Mouse (Mus musculus) heart, adult 2 months (tissue): ENCODE measurements around the gene Sept9. TPM values are rescaled to one million over a fixed set of nuclear protein-coding genes. Genes with fewer than 3 reads are reported as not detected.
"Not testable (repeated sequence)": the region's sequence is repeated elsewhere in the genome, so short reads cannot be mapped to it uniquely, and the experiment has no call there.

ENCODE experiments used
- DNase-seq, 2 experiments: peaks; one replicate each; pipeline ENCODE4 v3.0.0; 2021
- H3K27ac ChIP-seq: fragments of 200-600 bp; 2 replicates; pipeline ENCODE4 v1.8.1; 2022
- H3K27me3 ChIP-seq: fragments of 200-500 bp; 2 replicates; pipeline ENCODE4 v1.6.1; 2012; ENCODE audit warnings: mild to moderate bottlenecking, low read length, inconsistent platforms, mixed read lengths; ENCODE audit not compliant: control insufficient read depth, insufficient read depth
- H3K36me3 ChIP-seq: fragments of 200-500 bp; 2 replicates; pipeline ENCODE4 v1.6.1; 2012; ENCODE audit warnings: low read length, inconsistent platforms; ENCODE audit not compliant: control insufficient read depth, insufficient read depth
- H3K4me1 ChIP-seq: fragments of 200-500 bp; 2 replicates; pipeline ENCODE4 v1.6.1; 2011; ENCODE audit warnings: low read length; ENCODE audit not compliant: control insufficient read depth, insufficient read depth
- H3K4me3 ChIP-seq: fragments of 200-600 bp; 2 replicates; pipeline ENCODE4 v1.8.1; 2022
- H3K79me2 ChIP-seq: fragments of 200-500 bp; replicated peaks from 2 replicates; pipeline ENCODE4 v1.6.1; 2012; ENCODE audit warnings: mild to moderate bottlenecking, inconsistent platforms, low read length, moderate library complexity, mixed read lengths; ENCODE audit not compliant: control insufficient read depth, insufficient read depth
- H3K9ac ChIP-seq: fragments of 200-500 bp; 2 replicates; pipeline ENCODE4 v1.6.1; 2012; ENCODE audit warnings: low read depth, mild to moderate bottlenecking, control low read depth, inconsistent platforms, low read length, mixed read lengths
- CTCF ChIP-seq: fragments of 200-600 bp; IDR thresholded peaks from 2 replicates; pipeline ENCODE4 v1.8.1; 2022; ENCODE audit warnings: antibody characterized with exemption, mild to moderate bottlenecking, moderate library complexity
- EP300 ChIP-seq: fragments of 200-500 bp; IDR thresholded peaks from 2 replicates; pipeline ENCODE4 v1.6.1; 2011; ENCODE audit warnings: low read depth, low read length, control low read depth; ENCODE audit not compliant: insufficient read depth
- POLR2A ChIP-seq: fragments of 200-500 bp; IDR thresholded peaks from 2 replicates; pipeline ENCODE4 v1.6.1; 2011; ENCODE audit warnings: mild to moderate bottlenecking, low read depth, low read length, control low read depth; ENCODE audit not compliant: insufficient read depth
- WGBS: fragments of 180-500 bp; shearing (Covaris S2); methylation state at CpG from one replicate; pipeline ENCODE4 v1.1.7; 2018; 5-methylcytosine and 5-hydroxymethylcytosine counted together
- intact Hi-C: fragments of 180-260 bp; cut with DNase I; formaldehyde crosslinking; loops from one replicate; pipeline ENCODE4 v1.15.1; 2025
- polyA plus RNA-seq: library from polyadenylated mRNA; depleted of rRNA; stranded (reverse); fragments of >200 nt; gene quantifications from 2 replicates; pipeline ENCODE4 v1.2.3, GENCODE M21; 2012
- total RNA-seq, 2 experiments: library from RNA; stranded (reverse); gene quantifications; 2 replicates each; pipeline ENCODE4 v1.2.3; 2021

Sept9 gene
- total and polyA plus RNA-seq, 3 experiments: 15.9 to 31.9 (median 28.2) TPM

GRCm38 (mm10) chr11:117320482-117320881, 121.0 kb downstream of the Sept9 start:
- intact Hi-C loops: no loop called here
- Histone ChIP-seq H3K4me1 (peaks cover 52% of the 10 kb centered on the region), H3K4me3 (no peak overlapping the region), H3K79me2 (peaks cover 2% of the 10 kb centered on the region), H3K36me3 (no peaks in the 10 kb centered on the region), H3K27me3 (no peaks in the 10 kb centered on the region), H3K27ac (peak overlapping the region; percentile 64), H3K9ac (peak overlapping the region; percentile 15; the same call in 1 of the 2 replicates)
- 48% methylated on average over 3 of the region's 3 CpGs for WGBS
- TF ChIP-seq POLR2A: no peak
- TF ChIP-seq CTCF: no peak
- no peak for TF ChIP-seq EP300
- peak in 1 of 2 experiments; percentile 45 for DNase-seq

DNA sequence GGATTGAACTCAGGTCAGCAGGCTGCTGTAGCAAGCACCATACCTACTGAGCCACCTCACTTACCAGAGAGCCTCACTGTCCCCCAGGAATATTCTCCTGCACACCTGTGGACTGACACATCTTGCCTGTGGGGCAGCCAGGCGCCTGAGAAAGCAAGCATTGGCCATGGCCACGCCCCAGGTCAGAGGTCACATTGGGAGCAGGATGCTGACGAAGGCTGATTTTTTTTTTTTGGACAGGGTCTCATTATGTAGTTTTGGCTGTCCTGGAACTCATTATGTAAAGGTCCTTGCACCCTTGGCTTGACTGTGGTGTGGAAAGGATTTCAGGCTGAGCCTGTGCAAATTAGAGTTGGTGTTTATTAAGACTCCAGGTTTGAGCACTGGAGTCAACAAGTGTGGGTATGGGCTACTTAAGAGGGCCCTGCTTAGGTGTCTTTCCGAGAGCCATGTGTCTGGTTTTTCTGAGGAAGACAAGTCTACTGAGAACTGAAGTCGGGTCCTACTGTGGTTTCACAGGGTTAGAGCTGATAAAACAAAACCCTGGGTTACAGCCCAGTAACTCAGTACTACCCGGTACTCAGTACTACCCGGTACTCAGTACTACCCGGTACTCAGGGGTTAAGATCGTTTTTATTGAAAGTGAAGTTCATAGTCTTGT, 122.0 kb downstream of the Sept9 start:
- DNase-seq: no peak
- WGBS: 73% methylated on average over 9 of the region's 9 CpGs
- Histone ChIP-seq H3K79me2 (peaks cover 2% of the 10 kb centered on the region), H3K27me3 (no peaks in the 10 kb centered on the region), H3K4me3 (no peak overlapping the region), H3K4me1 (peaks cover 52% of the 10 kb centered on the region), H3K9ac (no peak overlapping the region), H3K36me3 (no peaks in the 10 kb centered on the region), H3K27ac (no peak overlapping the region; the same call in 1 of the 2 replicates)
- TF ChIP-seq CTCF: no peak
- no peak for TF ChIP-seq POLR2A
- TF ChIP-seq EP300: no peak
- intact Hi-C loops: no loop called here

- intact Hi-C loops: no loop called here
- H3K27ac ChIP-seq: no peak overlapping the region
- peaks cover 2% of the 10 kb centered on the region for H3K79me2 ChIP-seq
- H3K4me3 ChIP-seq: no peak overlapping the region
- peaks cover 51% of the 10 kb centered on the region for H3K4me1 ChIP-seq
- DNase-seq: no peak
- H3K27me3 ChIP-seq: no peaks in the 10 kb centered on the region
- no peak overlapping the region for H3K9ac ChIP-seq
- no peak for TF ChIP-seq CTCF
- TF ChIP-seq EP300: no peak
- no peak for TF ChIP-seq POLR2A
- WGBS: 65% methylated on average over 3 of the region's 3 CpGs
- no peaks in the 10 kb centered on the region for H3K36me3 ChIP-seq
Observed at GRCm38 (mm10) chr11:117322311-117322710, 122.8 kb downstream of the Sept9 start.

DNA sequence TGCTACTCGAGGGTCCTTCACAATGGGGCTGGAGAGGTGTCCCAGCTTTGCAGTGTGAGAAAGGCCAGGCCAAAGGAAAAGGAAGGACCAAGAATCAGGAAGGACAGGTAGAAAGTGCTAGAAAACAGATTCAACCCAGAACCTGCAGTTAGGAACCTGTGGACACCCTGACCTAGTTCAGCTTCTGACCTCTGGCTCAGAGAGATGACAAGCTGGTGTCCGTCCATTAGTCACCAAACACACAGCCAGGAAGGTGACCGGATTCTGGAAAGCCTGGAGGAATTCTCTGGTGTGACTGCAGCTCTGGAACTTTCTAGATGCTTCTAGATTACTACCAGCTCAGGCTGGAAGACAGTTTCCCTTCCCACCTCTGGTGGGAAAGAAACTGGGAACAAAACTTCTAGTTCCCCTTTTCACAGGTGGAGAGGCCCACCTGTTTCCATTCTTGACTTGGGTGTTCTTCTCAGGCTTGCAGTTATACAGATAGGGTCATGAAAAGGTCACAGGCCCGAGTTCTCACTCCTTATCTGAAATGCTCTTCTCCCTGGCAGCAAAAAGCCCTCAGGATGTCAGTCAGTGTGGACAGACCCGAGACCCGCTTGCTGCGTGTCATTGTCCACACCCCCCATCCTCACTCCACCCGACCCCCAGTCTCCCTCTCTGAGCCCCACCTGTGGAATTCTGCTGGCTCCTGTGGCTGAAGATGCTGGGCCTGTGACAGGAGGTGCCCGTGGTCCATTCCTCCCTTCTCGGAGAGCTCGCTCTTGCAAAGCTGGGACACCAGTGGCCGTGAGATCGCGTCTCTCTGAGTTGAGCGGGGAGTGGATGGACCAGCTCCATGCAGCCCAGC, 123.5 kb downstream of the Sept9 start:
- no peak for DNase-seq
- Histone ChIP-seq H3K27me3 (no peaks in the 10 kb centered on the region), H3K4me1 (peaks cover 44% of the 10 kb centered on the region), H3K36me3 (no peaks in the 10 kb centered on the region), H3K9ac (no peak overlapping the region), H3K27ac (no peak overlapping the region), H3K79me2 (peaks cover 2% of the 10 kb centered on the region), H3K4me3 (no peak overlapping the region)
- intact Hi-C loops: no loop called here
- WGBS: 73% methylated on average over 15 of the region's 15 CpGs
- TF ChIP-seq CTCF: no peak
- no peak for TF ChIP-seq EP300
- TF ChIP-seq POLR2A: no peak

GRCm38 (mm10) chr11:117323976-117324574, 124.6 kb downstream of the Sept9 start:
- Histone ChIP-seq H3K9ac (no peak overlapping the region), H3K36me3 (no peaks in the 10 kb centered on the region), H3K4me1 (peaks cover 33% of the 10 kb centered on the region), H3K4me3 (no peak overlapping the region), H3K79me2 (peaks cover 2% of the 10 kb centered on the region), H3K27ac (no peak overlapping the region), H3K27me3 (no peaks in the 10 kb centered on the region)
- no peak for TF ChIP-seq CTCF
- no peak for TF ChIP-seq EP300
- no peak for TF ChIP-seq POLR2A
- 67% methylated on average over 12 of the region's 12 CpGs for WGBS
- DNase-seq: no peak
- intact Hi-C loops: no loop called here

GRCm38 (mm10) chr11:117324718-117325117, 125.3 kb downstream of the Sept9 start:
- H3K4me1 ChIP-seq: peaks cover 30% of the 10 kb centered on the region
- H3K27ac ChIP-seq, DNase-seq, H3K79me2 ChIP-seq, H3K4me3 ChIP-seq, H3K27me3 ChIP-seq, intact Hi-C loops, H3K9ac ChIP-seq, H3K36me3 ChIP-seq: not testable (repeated sequence)
- 91% methylated on average over 5 of the region's 5 CpGs for WGBS
